Mouse (Mus musculus): ENCODE measurements around the gene Txndc2.

DNA sequence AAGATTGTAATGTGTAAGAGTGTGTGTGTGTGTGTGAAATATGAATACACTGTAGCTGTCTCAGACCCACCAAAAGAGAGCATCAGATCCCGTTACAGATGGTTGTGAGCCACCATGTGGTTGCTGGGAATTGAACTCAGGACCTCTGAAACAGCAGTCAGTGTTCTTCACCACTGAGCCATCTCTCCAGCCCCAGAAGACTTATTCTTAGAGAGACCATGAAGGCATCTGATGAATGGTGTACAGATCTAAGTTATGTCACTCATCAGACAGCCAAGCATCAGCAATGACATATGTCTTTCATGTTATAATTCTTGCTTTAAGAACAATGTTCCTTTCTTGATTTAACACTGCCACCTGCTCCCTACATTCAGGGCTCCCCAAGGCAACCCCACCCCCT, 2.8 kb downstream of the Txndc2 start:
- TF ChIP-seq CTCF (IDR thresholded peaks at IDR 0.05; ENCODE audit: extremely low read depth, insufficient read depth, low read length) = no peak
- no peak for TF ChIP-seq POLR2A (IDR thresholded peaks at IDR 0.05; ENCODE audit: extremely low read depth, insufficient read depth, low read length)
